Mouse (Mus musculus): ENCODE results near the gene Ildr2. TPM values are rescaled to one million over a fixed set of nuclear protein-coding genes. Genes with fewer than 3 reads are reported as not detected.

Ildr2 gene
- total and polyA plus RNA-seq, 3 experiments, result 0.11 TPM; not detected in 2

- Histone ChIP-seq H3K4me3 (ENCODE audit: low read depth, low read length) (no peak overlapping the region), H3K27me3 (ENCODE audit: insufficient read depth, low read length) (no peaks in the 10 kb centered on the region), H3K36me3 (replicated peaks) (no peaks in the 10 kb centered on the region), H3K9me3 (replicated peaks) (no peaks in the 10 kb centered on the region), H3K4me1 (ENCODE audit: insufficient read depth, low read depth, low read length) (no peaks in the 10 kb centered on the region)
- ATAC-seq (ENCODE audit: extremely low read depth, insufficient number of reproducible peaks, low FRiP score, poor library complexity, severe bottlenecking) (no peak), DNase-seq (ENCODE audit: low spot score) (no peak)
- TF ChIP-seq TAL1 (conservative IDR thresholded peaks at IDR 0.05; ENCODE audit: low read depth, low read length) (no peak), POLR2AphosphoS5 (IDR thresholded peaks at IDR 0.05; ENCODE audit: insufficient replicate concordance, low read depth, low read length) (no peak), CTCF (IDR thresholded peaks at IDR 0.05; ENCODE audit: low read depth, low read length) (no peak), GATA1 (IDR thresholded peaks at IDR 0.05; ENCODE audit: borderline replicate concordance, low read length) (no peak), GATA2 (IDR thresholded peaks at IDR 0.05; ENCODE audit: borderline replicate concordance, low read depth, low read length) (no peak)
These were observed 76.8 kb downstream of the Ildr2 start for GRCm38 (mm10) chr1:166330752-166331151.

- no peak for DNase-seq (ENCODE audit: low spot score)
- ATAC-seq (ENCODE audit: extremely low read depth, insufficient number of reproducible peaks, low FRiP score, poor library complexity, severe bottlenecking), result no peak
- TF ChIP-seq GATA2 (IDR thresholded peaks at IDR 0.05; ENCODE audit: borderline replicate concordance, low read depth, low read length) (no peak), POLR2AphosphoS5 (IDR thresholded peaks at IDR 0.05; ENCODE audit: insufficient replicate concordance, low read depth, low read length) (no peak), GATA1 (IDR thresholded peaks at IDR 0.05; ENCODE audit: borderline replicate concordance, low read length) (no peak), CTCF (IDR thresholded peaks at IDR 0.05; ENCODE audit: low read depth, low read length) (no peak), TAL1 (conservative IDR thresholded peaks at IDR 0.05; ENCODE audit: low read depth, low read length) (no peak)
These were observed 85.2 kb downstream of the Ildr2 start for GRCm38 (mm10) chr1:166339110-166339509.

GRCm38 (mm10) chr1:166342060-166342459, 88.1 kb downstream of the Ildr2 start:
- TF ChIP-seq GATA2 (IDR thresholded peaks at IDR 0.05; ENCODE audit: borderline replicate concordance, low read depth, low read length) (no peak), POLR2AphosphoS5 (IDR thresholded peaks at IDR 0.05; ENCODE audit: insufficient replicate concordance, low read depth, low read length) (no peak), CTCF (IDR thresholded peaks at IDR 0.05; ENCODE audit: low read depth, low read length) (no peak), GATA1 (IDR thresholded peaks at IDR 0.05; ENCODE audit: borderline replicate concordance, low read length) (no peak), TAL1 (conservative IDR thresholded peaks at IDR 0.05; ENCODE audit: low read depth, low read length) (no peak)
- Histone ChIP-seq H3K4me3 (ENCODE audit: low read depth, low read length) (no peak overlapping the region), H3K9me3 (replicated peaks) (no peaks in the 10 kb centered on the region), H3K4me1 (ENCODE audit: insufficient read depth, low read depth, low read length) (no peaks in the 10 kb centered on the region), H3K36me3 (replicated peaks) (no peaks in the 10 kb centered on the region), H3K27me3 (ENCODE audit: insufficient read depth, low read length) (no peaks in the 10 kb centered on the region)
- ATAC-seq (ENCODE audit: extremely low read depth, insufficient number of reproducible peaks, low FRiP score, poor library complexity, severe bottlenecking), result no peak
- no peak for DNase-seq (ENCODE audit: low spot score)

More at GRCm38 (mm10) chr1:166339110-166339509, 85.2 kb downstream of the Ildr2 start:
- Histone ChIP-seq H3K9me3 (replicated peaks) (no peaks in the 10 kb centered on the region), H3K36me3 (replicated peaks) (no peaks in the 10 kb centered on the region), H3K4me3 (ENCODE audit: low read depth, low read length) (no peak overlapping the region), H3K27me3 (ENCODE audit: insufficient read depth, low read length) (no peaks in the 10 kb centered on the region), H3K4me1 (ENCODE audit: insufficient read depth, low read depth, low read length) (no peaks in the 10 kb centered on the region)

DNA sequence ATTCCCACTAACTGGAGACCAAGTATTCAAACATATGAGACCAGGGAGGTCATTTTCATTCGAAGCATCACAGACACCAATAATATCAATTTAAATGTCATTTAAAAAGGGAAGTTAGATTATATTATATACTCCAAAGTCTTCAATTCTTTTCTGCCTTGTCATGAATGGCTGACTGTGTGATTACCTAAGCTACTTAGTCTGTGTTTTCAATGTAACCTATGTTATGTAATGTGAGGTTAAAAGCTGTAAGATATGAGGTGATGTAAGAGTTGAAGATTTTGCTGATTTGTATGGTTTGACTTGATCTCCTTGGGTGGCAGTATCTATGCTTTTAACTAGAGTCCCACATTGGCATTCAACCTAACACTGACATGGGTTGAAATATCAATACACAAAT, 88.6 kb downstream of the Ildr2 start:
- ATAC-seq (ENCODE audit: extremely low read depth, insufficient number of reproducible peaks, low FRiP score, poor library complexity, severe bottlenecking), result no peak
- no peaks in the 10 kb centered on the region for H3K9me3 ChIP-seq (replicated peaks)
- TF ChIP-seq CTCF (IDR thresholded peaks at IDR 0.05; ENCODE audit: low read depth, low read length) (no peak), TAL1 (conservative IDR thresholded peaks at IDR 0.05; ENCODE audit: low read depth, low read length) (no peak), GATA1 (IDR thresholded peaks at IDR 0.05; ENCODE audit: borderline replicate concordance, low read length) (no peak), POLR2AphosphoS5 (IDR thresholded peaks at IDR 0.05; ENCODE audit: insufficient replicate concordance, low read depth, low read length) (no peak), GATA2 (IDR thresholded peaks at IDR 0.05; ENCODE audit: borderline replicate concordance, low read depth, low read length) (no peak)
- H3K27me3 ChIP-seq (ENCODE audit: insufficient read depth, low read length), result no peaks in the 10 kb centered on the region
- H3K4me3 ChIP-seq (ENCODE audit: low read depth, low read length), result no peak overlapping the region
- H3K36me3 ChIP-seq (replicated peaks), result no peaks in the 10 kb centered on the region
- DNase-seq (ENCODE audit: low spot score), result no peak
- H3K4me1 ChIP-seq (ENCODE audit: insufficient read depth, low read depth, low read length), result no peaks in the 10 kb centered on the region

DNA sequence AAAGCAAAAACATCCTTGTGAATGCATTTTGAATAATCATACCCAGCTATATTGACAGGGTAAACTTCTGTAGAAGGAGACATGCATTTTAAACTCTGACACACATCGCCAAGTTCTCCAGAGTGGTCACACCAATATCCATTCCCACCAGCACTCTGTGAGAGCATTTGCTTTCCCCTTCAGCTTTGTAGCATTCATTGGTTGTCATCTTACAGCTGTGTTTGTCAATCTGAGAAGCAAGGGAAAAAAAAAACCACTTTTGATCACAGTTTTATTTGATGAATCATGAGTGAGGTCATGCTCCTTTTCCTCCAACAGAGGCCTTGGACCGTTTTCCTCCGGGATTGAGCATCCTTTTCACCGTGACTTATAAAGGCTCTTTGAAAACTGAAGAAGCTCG, 89.6 kb downstream of the Ildr2 start:
- DNase-seq (ENCODE audit: low spot score) (no peak), ATAC-seq (ENCODE audit: extremely low read depth, insufficient number of reproducible peaks, low FRiP score, poor library complexity, severe bottlenecking) (no peak)
- no peaks in the 10 kb centered on the region for H3K9me3 ChIP-seq (replicated peaks)
- TF ChIP-seq TAL1 (conservative IDR thresholded peaks at IDR 0.05; ENCODE audit: low read depth, low read length), result no peak
- no peak for TF ChIP-seq GATA1 (IDR thresholded peaks at IDR 0.05; ENCODE audit: borderline replicate concordance, low read length)
- TF ChIP-seq GATA2 (IDR thresholded peaks at IDR 0.05; ENCODE audit: borderline replicate concordance, low read depth, low read length), result no peak
- TF ChIP-seq POLR2AphosphoS5 (IDR thresholded peaks at IDR 0.05; ENCODE audit: insufficient replicate concordance, low read depth, low read length), result no peak
- no peak for TF ChIP-seq CTCF (IDR thresholded peaks at IDR 0.05; ENCODE audit: low read depth, low read length)
- no peaks in the 10 kb centered on the region for H3K36me3 ChIP-seq (replicated peaks)
- H3K4me1 ChIP-seq (ENCODE audit: insufficient read depth, low read depth, low read length), result no peaks in the 10 kb centered on the region
- H3K27me3 ChIP-seq (ENCODE audit: insufficient read depth, low read length), result no peaks in the 10 kb centered on the region
- H3K4me3 ChIP-seq (ENCODE audit: low read depth, low read length), result no peak overlapping the region

GRCm38 (mm10) chr1:166344300-166345077, 90.5 kb downstream of the Ildr2 start:
- DNase-seq (ENCODE audit: low spot score), result no peak
- no peak for ATAC-seq (ENCODE audit: extremely low read depth, insufficient number of reproducible peaks, low FRiP score, poor library complexity, severe bottlenecking)
- H3K4me1 ChIP-seq (ENCODE audit: insufficient read depth, low read depth, low read length), result no peaks in the 10 kb centered on the region
- H3K36me3 ChIP-seq (replicated peaks), result no peaks in the 10 kb centered on the region
- no peaks in the 10 kb centered on the region for H3K9me3 ChIP-seq (replicated peaks)
- H3K4me3 ChIP-seq (ENCODE audit: low read depth, low read length), result no peak overlapping the region
- H3K27me3 ChIP-seq (ENCODE audit: insufficient read depth, low read length), result no peaks in the 10 kb centered on the region
- TF ChIP-seq POLR2AphosphoS5 (IDR thresholded peaks at IDR 0.05; ENCODE audit: insufficient replicate concordance, low read depth, low read length), result no peak
- TF ChIP-seq GATA2 (IDR thresholded peaks at IDR 0.05; ENCODE audit: borderline replicate concordance, low read depth, low read length), result no peak
- TF ChIP-seq CTCF (IDR thresholded peaks at IDR 0.05; ENCODE audit: low read depth, low read length), result no peak
- TF ChIP-seq GATA1 (IDR thresholded peaks at IDR 0.05; ENCODE audit: borderline replicate concordance, low read length), result no peak
- no peak for TF ChIP-seq TAL1 (conservative IDR thresholded peaks at IDR 0.05; ENCODE audit: low read depth, low read length)
